Mouse (Mus musculus): ENCODE measurements at regions not wholly inside any gene's neighbourhood (a gene's known extent, or its start where the extent isn't known, plus 50 kb on each side); places are given as distances from the start of the nearest gene placed in this dataset.

GRCm38 (mm10) chr19:52112398-52112797, 151.7 kb upstream of the Ins1 start:
- 58% methylated on average over 3 of the region's 3 CpGs for WGBS
- Histone ChIP-seq H3K27me3 (ENCODE audit: control insufficient read depth, insufficient read depth, low read length) (no peaks in the 10 kb centered on the region), H3K4me3 (replicated peaks; ENCODE audit: low read length) (no peak overlapping the region), H3K9ac (ENCODE audit: low read depth, low read length, severe bottlenecking) (no peak overlapping the region), H3K4me2 (replicated peaks; ENCODE audit: low read depth, low read length, severe bottlenecking) (no peak overlapping the region), H3K36me3 (ENCODE audit: control insufficient read depth, insufficient read depth, low read length) (no peaks in the 10 kb centered on the region), H3K27ac (replicated peaks; ENCODE audit: low read depth, low read length) (no peak overlapping the region), H3K9me3 (ENCODE audit: control insufficient read depth, low read length) (0 out of 2 replicates have a peak, but pooled peaks cover 6% of the 10 kb centered on the region), H3K4me1 (ENCODE audit: control insufficient read depth, insufficient read depth, low read length) (no peaks in the 10 kb centered on the region)
- no peak for TF ChIP-seq POLR2A (IDR thresholded peaks at IDR 0.05; ENCODE audit: borderline replicate concordance, extremely low read depth, insufficient read depth, insufficient read length)
- peak; percentile 9 for DNase-seq (ENCODE audit: low spot score)
- ATAC-seq (ENCODE audit: low FRiP score, low read depth): no peak

Data from limb, embryonic 14.5 days (tissue).